ENCODE assay signal across 8 mouse cellular contexts in genomic region chr16:52311073-52311472, GRCm38 (mm10).
DNase-seq lines count a peak whose midpoint lies in the region; ATAC-seq and TF ChIP-seq lines count a peak whose summit lies in the region.

No protein-coding gene starts in this region.

- H3K4me2 ChIP-seq in hindbrain, postnatal 0 days (ENCODE audit: low read depth, low read length), result peak overlapping the region; percentile 46

- no peak overlapping the region for H3K27ac ChIP-seq in hindbrain, postnatal 0 days

- DNase-seq in NIH3T3 (ENCODE audit: low read depth), result peak; percentile 86
- DNase-seq in cerebellum, adult 9-10 months, result peak; percentile 66
- peak; percentile 23 to 72 for DNase-seq in frontal cortex, postnatal 14 days (ENCODE audit: low spot score in 2 of 2)
- DNase-seq in hindbrain, postnatal 0 days (ENCODE audit: low spot score), result peak; percentile 86
- DNase-seq in left cerebral cortex, adult 11 months (ENCODE audit: low spot score), result peak; percentile 49
- DNase-seq in lung, postnatal 36 days, result peak; percentile 89
- peak; percentile 72 for DNase-seq in right cerebral cortex, adult 18-20 months
- DNase-seq in urinary bladder, postnatal 10 days (ENCODE audit: low spot score), result peak; percentile 20

- 17% methylated on average over 9 of the region's 9 CpGs for WGBS in hindbrain, postnatal 0 days

- ATAC-seq in hindbrain, postnatal 0 days, result peak; percentile 81

- peak; percentile 89 for TF ChIP-seq CTCF in hindbrain, postnatal 0 days (IDR thresholded peaks at IDR 0.05; ENCODE audit: low read depth)

- H3K27me3 ChIP-seq in hindbrain, postnatal 0 days (ENCODE audit: insufficient read depth, low read length), result no peaks in the 10 kb centered on the region

- no peaks in the 10 kb centered on the region for H3K4me1 ChIP-seq in hindbrain, postnatal 0 days (ENCODE audit: insufficient read depth, low read length)

- H3K4me3 ChIP-seq in hindbrain, postnatal 0 days (ENCODE audit: low read length), result 0 out of 2 replicates have a peak overlapping the region, but pooled peaks have one; percentile 11

- H3K9me3 ChIP-seq in hindbrain, postnatal 0 days (ENCODE audit: low read length), result no peaks in the 10 kb centered on the region

- H3K36me3 ChIP-seq in hindbrain, postnatal 0 days (ENCODE audit: insufficient read depth, low read length), result no peaks in the 10 kb centered on the region

- H3K9ac ChIP-seq in hindbrain, postnatal 0 days (replicated peaks; ENCODE audit: low read length), result no peak overlapping the region

Comparison
In these comparisons a context has a peak if more than half of its experiments do, and no peak if none do; other contexts are left out.
1. DNase-seq: peak in every context shown above with its lines; median percentile 89 in lung, postnatal 36 days; 86 in NIH3T3; 86 in hindbrain, postnatal 0 days; 72 in right cerebral cortex, adult 18-20 months; 66 in cerebellum, adult 9-10 months; 49 in left cerebral cortex, adult 11 months; 48 in frontal cortex, postnatal 14 days; 20 in urinary bladder, postnatal 10 days.